Mouse (Mus musculus) midbrain, embryonic 15.5 days (tissue): ENCODE results near the gene Acsm2. TPM values are rescaled to one million over a fixed set of nuclear protein-coding genes. Genes with fewer than 3 reads are reported as not detected.

Experiments
- ATAC-seq: fragments of 200-750 bp; cut with Nextera tagmentation; replicated peaks from 2 replicates; pipeline ENCODE4 v1.8.0; 2017; ENCODE audit warnings: moderate TSS enrichment
- H3K27ac ChIP-seq: fragments of 300-500 bp; sonication (generic); 2 replicates; pipeline ENCODE4 v1.5.1; 2015; ENCODE audit warnings: mild to moderate bottlenecking, inconsistent platforms
- H3K27me3 ChIP-seq: fragments of 300-500 bp; sonication (generic); replicated peaks from 2 replicates; pipeline ENCODE4 v1.6.1; 2015; ENCODE audit warnings: inconsistent platforms
- H3K36me3 ChIP-seq: fragments of 300-500 bp; sonication (generic); replicated peaks from 2 replicates; pipeline ENCODE4 v1.6.1; 2015; ENCODE audit warnings: inconsistent platforms
- H3K4me1 ChIP-seq: fragments of 300-500 bp; sonication (generic); 2 replicates; pipeline ENCODE4 v1.6.1; 2015; ENCODE audit warnings: inconsistent platforms
- H3K4me2 ChIP-seq: fragments of 300-500 bp; sonication (generic); 2 replicates; pipeline ENCODE4 v1.6.1; 2015; ENCODE audit warnings: inconsistent platforms, mild to moderate bottlenecking, moderate library complexity
- H3K4me3 ChIP-seq: fragments of 300-500 bp; sonication (generic); 2 replicates; pipeline ENCODE4 v1.5.1; 2015; ENCODE audit warnings: mild to moderate bottlenecking, inconsistent platforms
- H3K9ac ChIP-seq: fragments of 300-500 bp; sonication (generic); 2 replicates; pipeline ENCODE4 v1.6.1; 2015; ENCODE audit warnings: mild to moderate bottlenecking, inconsistent platforms
- H3K9me3 ChIP-seq: fragments of 300-500 bp; sonication (generic); 2 replicates; pipeline ENCODE4 v1.6.1; 2016; ENCODE audit warnings: inconsistent platforms
- WGBS: fragments of 180-500 bp; shearing (Covaris S2); methylation state at CpG from one replicate; pipeline ENCODE4 v1.1.7; 2015; ENCODE audit warnings: mixed read lengths; 5-methylcytosine and 5-hydroxymethylcytosine counted together
- polyA plus RNA-seq: library from polyadenylated mRNA; unstranded; fragments of >200 nt; fragmentation: Nextera tagmentation; extraction: Ambion mirVana; gene quantifications from 2 replicates; pipeline ENCODE4 v1.2.1, GENCODE M21; 2015

Gene Acsm2
- polyA plus RNA-seq, 1 experiment from 2014 or later = not detected

DNA sequence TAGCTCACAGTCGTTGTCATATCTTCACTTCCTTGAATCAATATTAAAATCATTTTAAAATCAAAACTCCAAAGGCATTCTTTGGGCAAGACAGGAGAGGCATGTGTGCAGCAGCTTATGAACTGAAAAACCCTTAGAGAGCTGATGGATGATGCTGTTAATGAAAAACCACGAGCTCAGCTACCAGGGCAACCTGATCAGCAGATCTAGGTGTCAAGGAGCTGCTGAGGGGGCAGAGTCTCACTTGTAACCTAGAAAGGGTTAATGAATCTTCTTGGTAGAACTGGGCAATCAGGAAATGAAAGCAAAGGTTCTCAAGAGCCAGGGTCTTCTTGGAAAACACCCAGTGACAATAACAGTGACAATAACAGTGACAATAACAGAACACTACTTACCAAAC lies 42.4 kb downstream of the Acsm2 start:
- no peak overlapping the region for H3K4me2 ChIP-seq
- H3K27ac ChIP-seq = no peak overlapping the region
- 77% methylated on average over 2 of the region's 2 CpGs for WGBS
- no peak for ATAC-seq
- no peak overlapping the region for H3K9ac ChIP-seq
- no peaks in the 10 kb centered on the region for H3K4me1 ChIP-seq
- no peaks in the 10 kb centered on the region for H3K27me3 ChIP-seq
- H3K4me3 ChIP-seq = no peak overlapping the region
- H3K9me3 ChIP-seq = no peaks in the 10 kb centered on the region
- no peaks in the 10 kb centered on the region for H3K36me3 ChIP-seq

DNA sequence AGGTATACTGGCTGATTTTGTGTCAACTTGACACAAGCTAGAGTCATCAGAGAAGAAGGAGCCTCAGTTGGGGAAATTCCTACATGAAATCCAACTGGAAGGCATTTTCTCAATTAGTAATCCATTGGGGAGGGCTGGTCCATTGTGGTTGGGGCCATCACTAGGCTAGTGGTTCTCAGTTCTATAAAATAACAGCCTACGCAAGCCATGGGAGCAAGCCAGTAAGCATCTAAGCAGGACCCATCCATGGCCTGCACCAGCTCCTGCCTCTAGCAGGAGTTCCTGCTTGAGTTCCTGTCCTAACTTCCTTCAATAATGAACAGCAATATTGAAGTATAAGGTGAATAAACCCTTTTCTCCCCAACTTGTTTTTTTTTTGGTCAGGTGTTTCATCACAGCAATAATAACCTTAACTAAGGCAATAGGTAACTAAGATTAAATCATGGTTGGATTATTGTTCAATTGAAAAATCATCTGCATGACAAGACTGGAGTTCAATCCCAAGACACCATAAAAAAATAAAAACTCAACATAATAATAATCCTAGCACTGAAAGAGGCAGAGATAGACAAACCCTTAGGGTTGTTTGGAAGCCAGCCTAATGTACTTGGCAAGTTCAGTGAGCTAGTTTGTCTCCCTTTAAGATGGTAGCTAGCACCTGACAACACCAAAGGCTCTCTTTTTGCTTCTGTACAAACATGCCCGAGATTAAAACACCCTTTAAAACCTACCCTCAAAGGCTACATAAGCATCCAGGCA lies 47.2 kb downstream of the Acsm2 start:
- 80% methylated on average over 2 of the region's 2 CpGs for WGBS

DNA sequence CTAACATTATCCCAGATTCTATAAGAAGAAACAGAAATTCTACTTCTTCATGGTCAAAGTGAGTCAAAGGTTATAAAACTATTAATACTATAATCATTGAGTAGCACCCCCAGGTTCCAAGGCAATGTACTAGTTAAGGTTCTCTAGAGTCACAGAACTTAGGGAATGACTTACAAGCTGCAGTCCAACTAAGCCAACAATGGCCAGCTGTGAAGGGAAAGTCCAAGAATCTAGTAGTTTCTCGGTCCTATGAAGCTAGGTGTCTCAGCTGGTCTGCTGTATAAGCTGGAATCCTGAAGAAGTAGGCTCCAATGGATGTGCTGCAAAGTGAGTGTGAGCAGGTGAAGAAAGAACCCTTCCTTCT lies 47.8 kb downstream of the Acsm2 start:
- H3K27ac ChIP-seq = no peak overlapping the region
- H3K9ac ChIP-seq = no peak overlapping the region
- H3K36me3 ChIP-seq = no peaks in the 10 kb centered on the region
- no peak overlapping the region for H3K4me3 ChIP-seq
- no peaks in the 10 kb centered on the region for H3K9me3 ChIP-seq
- H3K27me3 ChIP-seq = no peaks in the 10 kb centered on the region
- no peaks in the 10 kb centered on the region for H3K4me1 ChIP-seq
- WGBS = 76% methylated on average over 1 of the region's 1 CpGs
- no peak for ATAC-seq
- H3K4me2 ChIP-seq = no peak overlapping the region

More for the DNA sequence above, 47.2 kb downstream of the Acsm2 start:
- no peaks in the 10 kb centered on the region for H3K4me1 ChIP-seq
- ATAC-seq = no peak
- H3K27me3 ChIP-seq = no peaks in the 10 kb centered on the region
- no peak overlapping the region for H3K4me3 ChIP-seq
- H3K4me2 ChIP-seq = no peak overlapping the region
- no peaks in the 10 kb centered on the region for H3K9me3 ChIP-seq
- no peak overlapping the region for H3K9ac ChIP-seq
- no peaks in the 10 kb centered on the region for H3K36me3 ChIP-seq
- H3K27ac ChIP-seq = no peak overlapping the region

DNA sequence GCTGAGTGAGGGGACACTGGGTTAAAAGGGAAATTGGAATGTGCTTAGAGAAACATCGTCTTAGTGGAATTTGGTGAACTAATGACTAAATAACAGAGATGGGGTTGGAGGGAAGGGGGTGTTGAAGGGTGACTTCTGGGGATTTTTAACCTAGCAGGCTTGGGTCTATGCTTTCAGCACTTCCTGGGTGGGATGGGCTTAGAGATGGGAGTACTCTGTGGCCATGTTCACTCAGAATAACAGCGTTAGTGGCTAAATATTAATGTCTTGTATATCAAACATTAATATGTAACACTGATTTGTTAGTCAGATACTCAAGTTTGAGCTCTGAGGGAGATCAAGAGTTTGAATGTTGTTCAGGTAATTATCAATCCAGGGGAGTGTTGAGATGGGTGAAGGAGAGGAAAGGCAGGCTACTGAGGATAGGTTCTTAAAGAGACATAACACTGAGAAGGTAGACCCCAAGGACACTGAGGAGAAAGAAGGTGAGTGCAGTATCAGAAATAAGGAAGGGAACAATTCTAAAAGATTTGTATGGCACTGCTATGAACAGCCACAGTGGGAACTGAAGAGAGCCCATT lies 50.9 kb downstream of the Acsm2 start:
- Histone ChIP-seq H3K4me3 (no peak overlapping the region), H3K4me2 (no peak overlapping the region), H3K27ac (no peak overlapping the region), H3K9me3 (no peaks in the 10 kb centered on the region), H3K4me1 (no peaks in the 10 kb centered on the region), H3K27me3 (no peaks in the 10 kb centered on the region), H3K9ac (no peak overlapping the region), H3K36me3 (no peaks in the 10 kb centered on the region)
- WGBS = 90% methylated on average over 2 of the region's 2 CpGs
- ATAC-seq = no peak

DNA sequence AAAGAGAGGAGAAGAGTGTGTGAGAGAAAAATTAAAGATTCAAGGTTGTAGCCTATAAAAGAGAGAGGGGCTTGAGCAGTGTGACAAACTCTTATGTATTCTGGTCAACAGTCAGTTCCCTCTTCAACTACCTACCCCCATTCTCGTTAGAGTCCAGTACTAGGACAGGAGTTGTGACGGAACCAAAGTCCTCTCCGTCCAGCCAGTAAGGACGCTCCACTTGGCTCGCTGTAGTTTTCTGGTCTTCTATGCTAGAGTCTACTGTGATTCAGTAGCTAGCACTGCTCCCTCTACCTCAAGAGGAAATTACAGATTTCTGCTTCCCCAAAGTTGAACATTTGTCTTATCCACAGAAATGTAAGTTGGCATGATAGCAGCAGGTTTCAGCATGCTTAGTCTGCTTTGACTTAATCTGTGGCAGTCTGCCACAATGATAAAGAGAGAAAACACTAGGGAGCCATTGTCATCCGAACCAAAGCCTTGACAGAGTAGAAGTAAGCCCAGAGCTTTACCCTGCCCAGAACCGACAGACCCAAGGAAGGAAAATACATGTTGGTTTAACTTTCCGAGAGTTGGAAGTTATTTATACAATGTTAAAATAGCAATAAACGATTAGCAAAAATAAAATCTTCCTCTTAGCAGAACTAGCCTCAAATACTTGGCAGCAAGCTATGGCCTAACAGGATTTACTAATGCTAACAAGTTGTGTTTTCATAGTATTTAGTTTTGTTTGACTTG lies 52.0 kb downstream of the Acsm2 start:
- Histone ChIP-seq H3K4me1 (no peaks in the 10 kb centered on the region), H3K9me3 (no peaks in the 10 kb centered on the region), H3K36me3 (no peaks in the 10 kb centered on the region), H3K27ac (no peak overlapping the region), H3K9ac (no peak overlapping the region), H3K27me3 (no peaks in the 10 kb centered on the region), H3K4me3 (no peak overlapping the region), H3K4me2 (no peak overlapping the region)
- WGBS = 72% methylated on average over 9 of the region's 9 CpGs
- no peak for ATAC-seq

DNA sequence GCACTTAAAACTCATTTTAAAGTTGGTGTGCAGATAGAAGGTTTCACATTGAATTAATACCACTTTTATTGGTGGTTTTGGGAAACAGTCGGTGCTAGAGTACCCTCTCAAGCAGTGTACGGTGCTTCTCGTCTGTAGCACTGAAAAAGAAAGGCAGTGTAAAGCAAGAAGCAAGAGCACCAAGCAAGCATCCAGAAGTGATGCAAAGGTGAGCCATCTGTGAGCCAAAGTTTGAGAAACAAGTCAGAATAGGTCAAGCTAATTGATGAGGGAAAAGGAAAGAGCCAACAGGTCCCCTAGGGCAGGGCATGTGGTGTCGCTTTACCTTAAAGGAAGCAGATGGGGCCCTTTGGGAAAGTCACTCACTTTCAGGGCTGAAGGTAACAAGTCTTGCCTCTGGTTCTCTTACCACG lies 52.5 kb downstream of the Acsm2 start, which contains the start of gene Acsm1:
TSS of gene Acsm1 (plus strand) at position 363 of the 413 bp plus-strand sequence.
- no peak within 1 kb of the TSS for H3K4me3 ChIP-seq

DNA sequence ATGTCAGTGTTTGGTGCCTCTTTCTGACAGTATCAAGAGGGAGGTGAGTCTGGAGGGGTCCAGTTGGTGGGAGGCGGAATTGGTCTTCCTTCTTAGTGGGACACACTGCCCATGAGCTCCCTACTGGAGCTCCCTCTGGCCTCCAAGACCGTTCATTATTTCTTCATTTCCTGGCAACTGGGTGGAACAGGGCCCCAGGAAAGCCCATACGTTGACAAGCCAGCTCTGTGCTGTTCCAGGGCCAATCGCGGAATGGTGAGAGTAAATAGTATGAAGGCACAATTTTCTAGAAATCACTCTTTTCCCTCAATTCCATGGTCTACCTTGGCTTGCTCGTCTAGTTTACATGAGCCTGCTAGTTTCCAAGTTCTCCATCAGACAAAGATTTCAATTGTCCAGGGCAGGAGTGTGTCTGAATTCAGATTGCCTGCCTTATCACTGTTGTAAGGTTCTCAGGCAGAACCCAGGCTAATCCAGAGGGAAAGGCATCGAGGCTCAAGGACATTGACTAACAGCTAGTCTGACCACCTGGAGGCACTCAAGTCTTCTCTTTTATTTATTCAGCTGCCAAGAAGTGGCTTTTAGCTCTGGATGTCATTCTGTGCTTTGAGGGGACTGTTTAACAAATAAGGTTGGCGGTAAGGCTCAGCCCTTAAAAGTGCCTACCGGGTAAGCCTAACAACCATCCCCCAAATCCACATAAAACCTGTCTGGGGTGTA lies 53.8 kb downstream of the Acsm2 start:
- H3K36me3 ChIP-seq = no peaks in the 10 kb centered on the region
- no peak for ATAC-seq
- no peak overlapping the region for H3K9ac ChIP-seq
- H3K9me3 ChIP-seq = no peaks in the 10 kb centered on the region
- no peak overlapping the region for H3K27ac ChIP-seq
- no peaks in the 10 kb centered on the region for H3K4me1 ChIP-seq
- no peak overlapping the region for H3K4me3 ChIP-seq
- H3K27me3 ChIP-seq = no peaks in the 10 kb centered on the region
- H3K4me2 ChIP-seq = no peak overlapping the region
- 81% methylated on average over 9 of the region's 9 CpGs for WGBS

More for the DNA sequence above, 52.5 kb downstream of the Acsm2 start, which contains the start of gene Acsm1:
- no peak for ATAC-seq
- Histone ChIP-seq H3K36me3 (no peaks in the 10 kb centered on the region), H3K27ac (no peak within 1 kb of the TSS), H3K9me3 (no peaks in the 10 kb centered on the region), H3K4me1 (no peaks in the 10 kb centered on the region), H3K27me3 (no peaks in the 10 kb centered on the region), H3K4me2 (no peak within 1 kb of the TSS), H3K9ac (no peak within 1 kb of the TSS)
- WGBS = 81% methylated on average over 5 of the region's 5 CpGs

DNA sequence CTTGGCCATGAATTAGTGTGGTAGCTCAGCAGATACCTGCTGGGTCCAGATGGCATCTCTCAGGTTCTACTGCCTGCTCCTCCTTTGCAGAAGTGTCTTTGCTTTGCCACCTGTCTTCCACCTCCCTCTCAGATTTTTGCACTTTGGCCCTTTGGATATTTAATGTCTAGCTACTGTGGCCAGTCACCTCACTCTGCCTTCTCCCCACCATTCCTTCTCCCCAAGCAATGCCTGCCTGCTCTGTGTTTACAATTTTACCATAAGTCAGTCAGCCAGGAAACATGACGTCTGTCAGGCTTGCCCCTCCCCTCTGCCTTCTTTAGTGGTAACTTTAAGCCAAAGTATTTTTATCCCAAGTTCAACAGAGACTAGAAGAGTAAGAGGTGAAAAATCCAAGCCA lies 62.4 kb downstream of the Acsm2 start:
- no peaks in the 10 kb centered on the region for H3K27me3 ChIP-seq
- H3K9me3 ChIP-seq = no peaks in the 10 kb centered on the region
- no peak overlapping the region for H3K4me3 ChIP-seq
- no peak overlapping the region for H3K9ac ChIP-seq
- no peak overlapping the region for H3K4me2 ChIP-seq
- no peak overlapping the region for H3K27ac ChIP-seq
- no peak for ATAC-seq
- no peaks in the 10 kb centered on the region for H3K4me1 ChIP-seq
- 69% methylated on average over 1 of the region's 1 CpGs for WGBS
- H3K36me3 ChIP-seq = no peaks in the 10 kb centered on the region

DNA sequence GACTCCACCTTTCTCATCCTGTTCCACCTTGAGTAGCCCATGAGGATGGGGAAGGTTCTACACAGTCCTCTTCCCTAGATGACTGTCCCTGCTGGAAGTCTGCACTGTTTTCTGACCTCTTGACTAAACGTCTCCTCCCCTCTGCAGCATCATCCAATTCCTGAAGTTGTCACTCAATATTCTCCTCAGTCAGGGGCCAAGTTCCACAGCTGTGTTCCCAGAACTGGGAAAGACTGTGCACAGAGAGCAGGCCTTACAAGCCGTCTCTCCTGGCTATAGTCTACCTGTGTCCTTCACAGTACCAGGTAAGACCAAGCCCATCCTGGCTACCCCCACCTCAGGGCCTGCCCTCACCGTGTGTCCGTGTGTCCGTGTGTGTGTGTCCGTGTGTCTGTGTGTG lies 63.5 kb downstream of the Acsm2 start:
- no peaks in the 10 kb centered on the region for H3K9me3 ChIP-seq
- H3K9ac ChIP-seq = no peak overlapping the region
- H3K27me3 ChIP-seq = no peaks in the 10 kb centered on the region
- no peak overlapping the region for H3K27ac ChIP-seq
- no peak overlapping the region for H3K4me2 ChIP-seq
- H3K4me1 ChIP-seq = no peaks in the 10 kb centered on the region
- no peak for ATAC-seq
- H3K36me3 ChIP-seq = no peaks in the 10 kb centered on the region
- 84% methylated on average over 6 of the region's 6 CpGs for WGBS
- H3K4me3 ChIP-seq = no peak overlapping the region

DNA sequence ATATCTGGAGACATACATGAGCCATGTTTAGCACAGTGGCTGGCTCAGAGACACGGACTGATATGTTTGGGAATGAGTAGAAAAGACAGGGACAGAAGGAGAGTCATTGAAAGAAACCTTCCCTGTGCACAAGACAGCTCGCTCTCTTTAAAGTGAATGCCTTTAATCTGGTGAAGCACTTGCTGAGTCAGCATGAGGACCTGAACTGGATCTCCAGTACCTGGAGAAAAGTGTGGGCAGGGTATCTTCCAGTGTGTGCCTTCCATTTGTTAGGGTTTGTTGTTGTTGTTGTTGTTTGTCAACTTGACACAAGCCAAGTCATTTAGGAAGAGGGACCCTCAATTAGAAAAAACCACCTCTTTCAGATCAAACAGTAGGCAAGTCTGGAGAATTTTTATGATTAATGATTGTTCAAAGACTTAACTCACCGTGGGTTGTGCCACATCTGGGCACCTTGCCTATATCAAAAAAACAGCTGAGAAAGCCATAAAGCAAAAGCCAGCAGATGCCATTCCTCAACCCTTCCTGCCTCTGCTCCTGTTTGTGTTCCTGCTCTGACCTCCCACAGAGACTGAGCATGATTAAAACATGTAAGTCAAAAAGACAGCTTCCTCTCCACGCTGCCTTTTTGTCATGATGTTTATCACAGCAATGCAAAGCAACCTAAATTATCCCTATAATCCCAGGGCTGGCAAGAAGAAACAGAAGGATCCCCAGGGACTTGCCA lies 64.2 kb downstream of the Acsm2 start:
- Histone ChIP-seq H3K27me3 (no peaks in the 10 kb centered on the region), H3K4me3 (no peak overlapping the region), H3K4me2 (no peak overlapping the region), H3K4me1 (no peaks in the 10 kb centered on the region), H3K9ac (no peak overlapping the region), H3K27ac (no peak overlapping the region), H3K9me3 (no peaks in the 10 kb centered on the region), H3K36me3 (no peaks in the 10 kb centered on the region)
- ATAC-seq = no peak
- 61% methylated on average over 4 of the region's 4 CpGs for WGBS

DNA sequence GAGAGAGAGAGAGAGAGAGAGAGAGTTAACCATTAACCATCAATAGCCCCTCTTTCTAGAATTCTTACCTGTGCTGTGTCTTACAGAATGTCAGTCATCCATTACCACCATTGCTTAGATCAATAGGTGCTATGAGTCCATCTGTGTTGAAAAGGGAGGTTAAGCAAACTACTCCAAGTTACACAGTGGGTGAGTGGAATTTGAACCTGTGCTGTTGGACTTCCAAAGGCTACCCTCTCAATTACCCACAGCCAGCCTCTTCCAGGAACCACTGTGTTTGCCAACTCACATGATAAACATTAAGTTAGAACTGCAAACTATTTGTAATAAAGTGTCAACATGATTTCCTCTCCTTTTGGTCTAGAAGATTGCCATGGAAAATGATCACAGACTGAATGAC lies 66.0 kb downstream of the Acsm2 start:
- Histone ChIP-seq H3K36me3 (no peaks in the 10 kb centered on the region), H3K27ac (no peak overlapping the region), H3K9ac (no peak overlapping the region), H3K27me3 (no peaks in the 10 kb centered on the region), H3K9me3 (no peaks in the 10 kb centered on the region), H3K4me1 (no peaks in the 10 kb centered on the region), H3K4me2 (no peak overlapping the region), H3K4me3 (no peak overlapping the region)
- ATAC-seq = no peak

DNA sequence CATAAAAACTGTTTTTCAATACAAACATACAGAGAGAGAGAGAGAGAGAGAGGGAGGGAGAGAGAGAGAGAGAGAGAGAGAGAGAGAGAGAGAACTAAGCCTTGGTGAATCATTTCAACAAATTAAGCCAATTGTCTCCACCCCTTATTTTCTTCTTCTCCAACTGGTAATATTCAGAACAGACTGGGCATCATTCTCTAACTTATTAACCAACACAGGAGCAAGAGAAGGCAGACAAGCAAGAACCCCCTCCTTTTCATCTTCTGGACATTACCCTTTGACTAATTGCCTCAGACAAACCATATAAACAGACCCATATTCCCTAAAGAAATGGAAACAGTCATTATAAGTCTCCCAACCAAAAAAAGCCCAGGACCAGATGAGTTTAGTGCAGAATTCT lies 84.6 kb downstream of the Acsm2 start:
- no peak overlapping the region for H3K27ac ChIP-seq
- ATAC-seq = no peak
- no peaks in the 10 kb centered on the region for H3K9me3 ChIP-seq
- H3K36me3 ChIP-seq = no peaks in the 10 kb centered on the region
- no peak overlapping the region for H3K4me3 ChIP-seq
- no peaks in the 10 kb centered on the region for H3K27me3 ChIP-seq
- no peak overlapping the region for H3K4me2 ChIP-seq
- no peaks in the 10 kb centered on the region for H3K4me1 ChIP-seq
- no peak overlapping the region for H3K9ac ChIP-seq
